Mouse (Mus musculus) liver, postnatal 0 days (tissue): ENCODE measurements around the gene Tmem44. TPM values are rescaled to one million over a fixed set of nuclear protein-coding genes. Genes with fewer than 3 reads are reported as not detected.

Source experiments
- ATAC-seq: fragments of 200-750 bp; cut with Nextera tagmentation; 2 replicates; pipeline ENCODE4 v1.8.0; 2017; ENCODE audit warnings: mild to moderate bottlenecking, moderate library complexity
- DNase-seq: peaks from one replicate; pipeline ENCODE4 v3.0.0-alpha.2; 2016
- H3K27ac ChIP-seq: fragments of 300-500 bp; sonication (generic); 2 replicates; pipeline ENCODE4 v1.5.1; 2014; ENCODE audit warnings: antibody characterized with exemption, moderate library complexity, mild to moderate bottlenecking, low read depth
- H3K27me3 ChIP-seq: fragments of 300-500 bp; sonication (generic); 2 replicates; pipeline ENCODE4 v1.6.1; 2014; ENCODE audit warnings: low read length, control low read depth, mixed read lengths; ENCODE audit not compliant: insufficient read depth
- H3K36me3 ChIP-seq: fragments of 300-500 bp; sonication (generic); replicated peaks from 2 replicates; pipeline ENCODE4 v1.6.1; 2014; ENCODE audit warnings: mild to moderate bottlenecking, control low read depth, low read length, moderate library complexity, mixed read lengths; ENCODE audit not compliant: insufficient read depth
- H3K4me1 ChIP-seq: fragments of 300-500 bp; sonication (generic); 2 replicates; pipeline ENCODE4 v1.6.1; 2014; ENCODE audit warnings: antibody characterized with exemption, mild to moderate bottlenecking, control low read depth; ENCODE audit not compliant: insufficient read depth
- H3K4me2 ChIP-seq: fragments of 300-500 bp; sonication (generic); 2 replicates; pipeline ENCODE4 v1.6.1; 2014; ENCODE audit warnings: low read depth, mild to moderate bottlenecking, low read length, moderate library complexity, mixed read lengths
- H3K4me3 ChIP-seq: fragments of 300-500 bp; sonication (generic); 2 replicates; pipeline ENCODE4 v1.5.1; 2014; ENCODE audit warnings: low read depth, low read length
- H3K9ac ChIP-seq: fragments of 300-500 bp; sonication (generic); replicated peaks from 2 replicates; pipeline ENCODE4 v1.6.1; 2014; ENCODE audit warnings: mild to moderate bottlenecking, moderate library complexity
- H3K9me3 ChIP-seq: fragments of 300-500 bp; sonication (generic); 2 replicates; pipeline ENCODE4 v1.6.1; 2016; ENCODE audit warnings: mild to moderate bottlenecking, control low read depth, low read length, mixed read lengths
- CTCF ChIP-seq: sonication (generic); IDR thresholded peaks from 2 replicates; pipeline ENCODE4 v1.5.1; 2016; ENCODE audit warnings: antibody characterized with exemption, low read depth
- EP300 ChIP-seq: IDR thresholded peaks from 2 replicates; pipeline ENCODE4 v1.6.1; 2016; ENCODE audit warnings: antibody characterized with exemption, low read depth, mild to moderate bottlenecking
- WGBS: fragments of 180-500 bp; shearing (Covaris S2); extraction: QIAGEN DNeasy Blood & Tissue Kit; methylation state at CpG from one replicate; pipeline ENCODE4 v1.1.7; 2014; ENCODE audit not compliant: insufficient replicate concordance; 5-methylcytosine and 5-hydroxymethylcytosine counted together
- polyA plus RNA-seq: library from polyadenylated mRNA; unstranded; fragments of >200 nt; fragmentation: Nextera tagmentation; extraction: Ambion mirVana; gene quantifications from 2 replicates; pipeline ENCODE4 v1.2.1, GENCODE M21; 2015

Gene Tmem44
- polyA plus RNA-seq, 1 experiment from 2014 or later: 0.73 TPM

- Histone ChIP-seq H3K4me3 (no peak overlapping the region), H3K9ac (no peak overlapping the region), H3K27me3 (no peaks in the 10 kb centered on the region), H3K27ac (no peak overlapping the region), H3K4me2 (no peak overlapping the region), H3K36me3 (no peaks in the 10 kb centered on the region), H3K4me1 (0 out of 2 replicates have a peak, but pooled peaks cover 2% of the 10 kb centered on the region), H3K9me3 (no peaks in the 10 kb centered on the region)
- no peak for ATAC-seq
- no peak for DNase-seq
- TF ChIP-seq EP300 (no peak), CTCF (no peak)
- WGBS: 81% methylated on average over 9 of the region's 9 CpGs
Observed at GRCm38 (mm10) chr16:30518635-30519034, 32.0 kb downstream of the Tmem44 start.

- Histone ChIP-seq H3K4me2 (no peak overlapping the region), H3K4me3 (no peak overlapping the region), H3K4me1 (peaks cover 4% of the 10 kb centered on the region), H3K9me3 (no peaks in the 10 kb centered on the region), H3K27me3 (no peaks in the 10 kb centered on the region), H3K27ac (no peak overlapping the region), H3K36me3 (no peaks in the 10 kb centered on the region), H3K9ac (no peak overlapping the region)
- TF ChIP-seq CTCF: no peak
- TF ChIP-seq EP300: no peak
- WGBS: 43% methylated on average over 11 of the region's 11 CpGs
- DNase-seq (no peak), ATAC-seq (no peak)
Observed at GRCm38 (mm10) chr16:30517666-30518283, 32.9 kb downstream of the Tmem44 start.

- no peak for ATAC-seq
- 90% methylated on average over 9 of the region's 9 CpGs for WGBS
Observed at GRCm38 (mm10) chr16:30516993-30517392, 33.6 kb downstream of the Tmem44 start.

GRCm38 (mm10) chr16:30515418-30515817, 35.2 kb downstream of the Tmem44 start:
- Histone ChIP-seq H3K4me3 (no peak overlapping the region), H3K36me3 (no peaks in the 10 kb centered on the region), H3K27ac (no peak overlapping the region), H3K9me3 (no peaks in the 10 kb centered on the region), H3K9ac (no peak overlapping the region), H3K27me3 (no peaks in the 10 kb centered on the region), H3K4me2 (no peak overlapping the region), H3K4me1 (peaks cover 22% of the 10 kb centered on the region)
- DNase-seq (peak; percentile 67), ATAC-seq (no peak)
- 68% methylated on average over 12 of the region's 12 CpGs for WGBS
- no peak for TF ChIP-seq EP300
- peak; percentile 78 for TF ChIP-seq CTCF

More at GRCm38 (mm10) chr16:30516993-30517392, 33.6 kb downstream of the Tmem44 start:
- DNase-seq: no peak
- Histone ChIP-seq H3K4me3 (no peak overlapping the region), H3K4me2 (no peak overlapping the region), H3K36me3 (no peaks in the 10 kb centered on the region), H3K27me3 (no peaks in the 10 kb centered on the region), H3K4me1 (peaks cover 12% of the 10 kb centered on the region), H3K27ac (no peak overlapping the region), H3K9me3 (no peaks in the 10 kb centered on the region), H3K9ac (no peak overlapping the region)
- no peak for TF ChIP-seq EP300
- no peak for TF ChIP-seq CTCF

- TF ChIP-seq EP300 (no peak), CTCF (no peak)
- no peaks in the 10 kb centered on the region for H3K27me3 ChIP-seq
- H3K36me3 ChIP-seq: no peaks in the 10 kb centered on the region
- H3K27ac ChIP-seq: no peak overlapping the region
- no peak overlapping the region for H3K4me2 ChIP-seq
- H3K4me3 ChIP-seq: no peak overlapping the region
- no peaks in the 10 kb centered on the region for H3K9me3 ChIP-seq
- H3K9ac ChIP-seq: no peak overlapping the region
- no peak for ATAC-seq
- H3K4me1 ChIP-seq: peaks cover 25% of the 10 kb centered on the region
- DNase-seq: no peak
- 75% methylated on average over 20 of the region's 20 CpGs for WGBS
Observed at GRCm38 (mm10) chr16:30513050-30514024, 37.3 kb downstream of the Tmem44 start.

GRCm38 (mm10) chr16:30512375-30513049, 38.1 kb downstream of the Tmem44 start:
- H3K36me3 ChIP-seq: no peaks in the 10 kb centered on the region
- H3K27ac ChIP-seq: peak overlapping the region; percentile 55; the same call in 1 of the 2 replicates
- ATAC-seq (peak; percentile 43), DNase-seq (peak; percentile 58)
- 48% methylated on average over 8 of the region's 8 CpGs for WGBS
- H3K4me1 ChIP-seq: peaks cover 23% of the 10 kb centered on the region
- H3K4me3 ChIP-seq: no peak overlapping the region
- no peak overlapping the region for H3K9ac ChIP-seq
- H3K9me3 ChIP-seq: no peaks in the 10 kb centered on the region
- H3K27me3 ChIP-seq: no peaks in the 10 kb centered on the region
- no peak for TF ChIP-seq EP300
- TF ChIP-seq CTCF: no peak
- peak overlapping the region; percentile 86 for H3K4me2 ChIP-seq
